Mouse (Mus musculus) liver, embryonic 12.5 days (tissue): ENCODE measurements around the gene Polr1b. TPM values are rescaled to one million over a fixed set of nuclear protein-coding genes. Genes with fewer than 3 reads are reported as not detected.

ENCODE experiments used
- ATAC-seq: fragments of 200-750 bp; cut with Nextera tagmentation; 2 replicates; pipeline ENCODE4 v1.8.0; 2017; ENCODE audit warnings: moderate number of reproducible peaks, mild to moderate bottlenecking, moderate library complexity
- H3K27ac ChIP-seq: fragments of 300-500 bp; sonication (generic); 2 replicates; pipeline ENCODE4 v1.5.1; 2016; ENCODE audit warnings: mild to moderate bottlenecking
- H3K27me3 ChIP-seq: fragments of 300-500 bp; sonication (generic); replicated peaks from 2 replicates; pipeline ENCODE4 v1.6.1; 2016; ENCODE audit warnings: mild to moderate bottlenecking, moderate library complexity
- H3K36me3 ChIP-seq: fragments of 300-500 bp; sonication (generic); 2 replicates; pipeline ENCODE4 v1.6.1; 2016; ENCODE audit warnings: mild to moderate bottlenecking, moderate library complexity
- H3K4me1 ChIP-seq: fragments of 300-500 bp; sonication (generic); 2 replicates; pipeline ENCODE4 v1.6.1; 2016
- H3K4me2 ChIP-seq: fragments of 300-500 bp; sonication (generic); 2 replicates; pipeline ENCODE4 v1.6.1; 2016; ENCODE audit warnings: mild to moderate bottlenecking, moderate library complexity
- H3K4me3 ChIP-seq: fragments of 300-500 bp; sonication (generic); 2 replicates; pipeline ENCODE4 v1.5.1; 2016; ENCODE audit warnings: mild to moderate bottlenecking, moderate library complexity
- H3K9ac ChIP-seq: fragments of 300-500 bp; sonication (generic); 2 replicates; pipeline ENCODE4 v1.6.1; 2016; ENCODE audit warnings: mild to moderate bottlenecking, moderate library complexity
- H3K9me3 ChIP-seq: fragments of 300-500 bp; sonication (generic); replicated peaks from 2 replicates; pipeline ENCODE4 v1.6.1; 2016; ENCODE audit warnings: mild to moderate bottlenecking, moderate library complexity
- WGBS: fragments of 180-500 bp; shearing (Covaris S2); methylation state at CpG from one replicate; pipeline ENCODE4 v1.1.7; 2016; ENCODE audit not compliant: insufficient replicate concordance; 5-methylcytosine and 5-hydroxymethylcytosine counted together
- polyA plus RNA-seq: library from polyadenylated mRNA; unstranded; fragments of >200 nt; fragmentation: Nextera tagmentation; extraction: Ambion mirVana; gene quantifications from 2 replicates; pipeline ENCODE4 v1.2.1, GENCODE M21; 2016

The Polr1b gene
- polyA plus RNA-seq, 1 experiment from 2014 or later = 40.6 TPM

DNA sequence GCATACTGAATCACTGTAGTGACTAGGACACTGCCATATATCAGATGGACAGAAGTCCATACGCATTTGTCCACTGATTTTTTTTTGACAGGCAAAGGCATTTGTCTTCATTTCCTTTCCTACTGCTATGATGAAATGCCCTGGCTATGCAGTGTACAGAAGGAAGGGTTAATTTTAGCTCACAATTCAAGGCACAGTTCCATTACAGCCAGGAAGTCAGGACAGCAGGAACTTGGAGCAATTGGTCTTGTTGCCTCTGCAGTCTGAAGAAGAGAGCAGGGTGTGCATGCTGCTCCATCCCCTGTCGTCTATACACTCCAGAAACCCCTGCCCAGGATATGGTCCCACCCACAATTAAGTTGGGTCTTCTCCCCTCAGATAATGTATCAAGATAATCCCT is 21.6 kb upstream of the Polr1b start:
- no peak overlapping the region for H3K9ac ChIP-seq
- H3K4me3 ChIP-seq = no peak overlapping the region
- no peaks in the 10 kb centered on the region for H3K4me1 ChIP-seq
- ATAC-seq = no peak
- H3K9me3 ChIP-seq = no peaks in the 10 kb centered on the region
- H3K27me3 ChIP-seq = no peaks in the 10 kb centered on the region
- H3K4me2 ChIP-seq = no peak overlapping the region
- no peak overlapping the region for H3K27ac ChIP-seq
- WGBS = 65% methylated on average over 2 of the region's 2 CpGs
- H3K36me3 ChIP-seq = peaks cover 11% of the 10 kb centered on the region; the same call in 1 of the 2 replicates

DNA sequence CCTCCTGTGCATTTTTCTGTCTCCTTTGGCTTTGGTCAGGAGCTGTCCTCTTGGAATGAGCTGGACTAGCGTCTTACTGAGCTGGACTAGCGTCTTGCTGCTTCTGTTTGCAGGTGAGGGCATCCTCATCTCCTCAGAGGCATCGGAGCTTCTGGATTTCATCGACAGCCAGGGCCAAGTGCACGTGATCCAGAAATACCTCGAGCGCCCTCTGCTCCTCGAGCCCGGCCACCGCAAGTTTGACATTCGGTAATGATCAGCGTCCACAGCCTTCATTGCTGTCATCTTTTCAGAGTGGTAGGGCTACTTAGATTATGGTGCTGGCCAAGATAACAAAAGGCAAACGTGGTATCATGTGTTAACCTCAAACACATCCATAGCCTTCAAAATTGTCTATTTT is 19.7 kb upstream of the Polr1b start:
- Histone ChIP-seq H3K36me3 (peaks cover 23% of the 10 kb centered on the region), H3K27ac (no peak overlapping the region), H3K9me3 (peaks cover 8% of the 10 kb centered on the region), H3K4me2 (no peak overlapping the region), H3K9ac (no peak overlapping the region), H3K27me3 (no peaks in the 10 kb centered on the region), H3K4me3 (no peak overlapping the region), H3K4me1 (no peaks in the 10 kb centered on the region)
- no peak for ATAC-seq
- 59% methylated on average over 13 of the region's 13 CpGs for WGBS

DNA sequence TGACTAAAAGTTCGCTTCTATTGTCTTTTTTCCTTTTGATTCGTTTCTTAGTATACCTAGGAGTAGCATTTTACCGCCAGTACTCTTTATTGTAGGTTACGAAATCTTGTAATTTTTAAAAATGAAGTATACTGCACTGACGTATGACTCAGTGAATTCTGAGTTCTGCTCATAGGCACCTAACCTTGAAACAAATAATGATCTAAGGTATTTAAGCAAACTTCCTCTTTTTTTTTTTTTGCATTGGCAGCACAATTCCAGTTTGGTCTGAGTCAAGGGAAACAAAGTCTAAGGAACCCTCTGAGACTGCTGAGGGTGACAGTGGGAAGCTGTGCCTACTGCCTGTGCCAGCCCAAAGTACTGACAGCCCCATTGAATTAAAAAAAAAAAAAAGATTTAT is 17.3 kb upstream of the Polr1b start:
- peaks cover 8% of the 10 kb centered on the region for H3K9me3 ChIP-seq
- no peak overlapping the region for H3K4me2 ChIP-seq
- peaks cover 10% of the 10 kb centered on the region for H3K4me1 ChIP-seq
- H3K27ac ChIP-seq = no peak overlapping the region
- ATAC-seq = no peak
- 77% methylated on average over 5 of the region's 5 CpGs for WGBS
- H3K36me3 ChIP-seq = peaks cover 26% of the 10 kb centered on the region
- no peaks in the 10 kb centered on the region for H3K27me3 ChIP-seq
- H3K9ac ChIP-seq = no peak overlapping the region
- H3K4me3 ChIP-seq = no peak overlapping the region

DNA sequence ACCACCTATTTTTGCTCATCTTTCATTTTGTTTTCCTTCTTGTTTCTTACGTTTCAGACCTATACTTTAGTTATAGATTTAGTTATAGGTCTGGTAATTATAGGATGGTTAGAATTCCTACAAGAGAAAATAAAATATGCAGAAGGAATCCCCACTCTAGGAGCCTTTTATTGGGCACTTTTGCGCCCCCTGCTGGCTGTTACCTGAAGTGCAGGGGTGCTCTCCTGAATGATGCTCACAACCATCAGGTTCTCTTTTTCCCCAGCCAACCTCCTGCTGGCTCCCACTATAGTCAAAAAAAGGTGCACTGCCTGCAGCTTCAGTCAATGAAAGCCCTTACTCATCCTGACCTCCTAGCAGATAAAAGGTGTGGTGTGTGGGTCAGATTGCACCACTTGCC is 15.8 kb upstream of the Polr1b start:
- peaks cover 31% of the 10 kb centered on the region for H3K36me3 ChIP-seq
- no peak overlapping the region for H3K27ac ChIP-seq
- H3K4me1 ChIP-seq = peaks cover 10% of the 10 kb centered on the region
- H3K27me3 ChIP-seq = no peaks in the 10 kb centered on the region
- no peak overlapping the region for H3K9ac ChIP-seq
- H3K4me2 ChIP-seq = no peak overlapping the region
- no peak overlapping the region for H3K4me3 ChIP-seq
- peaks cover 8% of the 10 kb centered on the region for H3K9me3 ChIP-seq
- WGBS = 41% methylated on average over 2 of the region's 2 CpGs
- ATAC-seq = no peak

DNA sequence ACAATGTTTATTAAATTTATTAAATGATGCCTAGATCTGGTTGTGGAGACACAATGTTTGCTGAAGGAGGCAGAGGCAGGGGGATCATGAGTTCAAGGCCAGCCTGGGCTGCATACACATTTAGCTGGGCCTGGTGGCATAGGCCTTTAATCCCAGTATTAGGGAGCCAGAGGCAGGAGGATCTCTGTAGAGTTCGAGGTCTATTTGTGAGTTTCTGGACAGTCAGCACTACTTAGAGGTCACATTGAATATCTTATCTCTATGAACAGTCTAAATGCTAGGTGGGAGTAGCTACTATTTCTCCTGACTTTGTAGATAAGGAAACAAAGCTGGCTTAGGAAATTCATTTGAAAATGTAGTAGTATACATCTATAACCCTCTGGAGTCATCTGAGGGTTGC is 13.3 kb upstream of the Polr1b start:
- Histone ChIP-seq H3K4me3 (no peak overlapping the region), H3K27ac (no peak overlapping the region), H3K4me1 (peaks cover 10% of the 10 kb centered on the region), H3K27me3 (no peaks in the 10 kb centered on the region), H3K9me3 (peaks cover 8% of the 10 kb centered on the region), H3K36me3 (peaks cover 26% of the 10 kb centered on the region), H3K4me2 (no peak overlapping the region), H3K9ac (no peak overlapping the region)
- ATAC-seq = 0 out of 2 replicates have a peak, but pooled peaks have one; percentile 18
- 45% methylated on average over 1 of the region's 1 CpGs for WGBS

DNA sequence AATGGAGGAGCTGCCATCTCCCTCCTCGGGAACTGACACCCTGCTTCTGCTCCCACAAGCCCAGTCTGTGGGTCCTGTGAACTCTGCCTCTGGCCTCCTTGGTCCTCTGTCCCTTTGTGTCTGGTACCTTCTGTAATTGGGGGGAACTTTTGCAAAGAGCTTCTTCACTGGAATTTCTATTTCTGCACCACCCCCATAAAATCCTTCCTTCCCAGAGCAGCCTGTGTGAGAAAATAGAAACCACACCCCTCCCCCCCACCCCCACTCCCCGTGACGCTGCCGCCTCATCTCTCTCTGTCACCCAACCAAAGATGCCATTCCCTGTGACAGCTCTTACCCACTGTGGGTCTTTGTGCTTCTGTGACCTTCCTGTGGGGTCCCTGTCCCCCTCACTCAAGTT is 10.4 kb upstream of the Polr1b start:
- Histone ChIP-seq H3K9me3 (peaks cover 4% of the 10 kb centered on the region), H3K27ac (no peak overlapping the region), H3K9ac (no peak overlapping the region), H3K36me3 (peaks cover 30% of the 10 kb centered on the region), H3K4me3 (no peak overlapping the region), H3K4me2 (no peak overlapping the region), H3K27me3 (no peaks in the 10 kb centered on the region), H3K4me1 (peaks cover 10% of the 10 kb centered on the region)
- WGBS = 56% methylated on average over 4 of the region's 4 CpGs
- no peak for ATAC-seq

DNA sequence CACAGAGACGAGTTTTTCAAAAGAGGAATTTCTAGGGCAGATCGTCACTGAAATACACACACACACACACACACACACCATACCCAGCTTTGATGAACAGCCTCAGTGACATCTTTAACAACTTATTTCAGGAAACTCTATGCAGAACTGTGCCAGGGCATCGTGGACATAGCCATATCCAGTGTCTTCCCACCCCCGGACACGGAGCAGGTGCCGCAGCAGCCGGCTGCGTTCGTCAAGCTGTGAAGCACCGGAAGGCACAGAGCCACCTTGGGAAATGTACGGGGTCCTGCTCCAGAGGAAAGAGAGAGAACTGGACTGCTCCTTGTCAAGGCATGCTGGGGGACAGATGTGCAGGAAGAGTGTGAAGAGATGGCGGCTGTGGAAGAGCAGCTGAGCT is 8.0 kb upstream of the Polr1b start:
- 76% methylated on average over 12 of the region's 12 CpGs for WGBS
- no peak overlapping the region for H3K9ac ChIP-seq
- H3K4me1 ChIP-seq = peaks cover under 1% of the 10 kb centered on the region; the same call in 1 of the 2 replicates

DNA sequence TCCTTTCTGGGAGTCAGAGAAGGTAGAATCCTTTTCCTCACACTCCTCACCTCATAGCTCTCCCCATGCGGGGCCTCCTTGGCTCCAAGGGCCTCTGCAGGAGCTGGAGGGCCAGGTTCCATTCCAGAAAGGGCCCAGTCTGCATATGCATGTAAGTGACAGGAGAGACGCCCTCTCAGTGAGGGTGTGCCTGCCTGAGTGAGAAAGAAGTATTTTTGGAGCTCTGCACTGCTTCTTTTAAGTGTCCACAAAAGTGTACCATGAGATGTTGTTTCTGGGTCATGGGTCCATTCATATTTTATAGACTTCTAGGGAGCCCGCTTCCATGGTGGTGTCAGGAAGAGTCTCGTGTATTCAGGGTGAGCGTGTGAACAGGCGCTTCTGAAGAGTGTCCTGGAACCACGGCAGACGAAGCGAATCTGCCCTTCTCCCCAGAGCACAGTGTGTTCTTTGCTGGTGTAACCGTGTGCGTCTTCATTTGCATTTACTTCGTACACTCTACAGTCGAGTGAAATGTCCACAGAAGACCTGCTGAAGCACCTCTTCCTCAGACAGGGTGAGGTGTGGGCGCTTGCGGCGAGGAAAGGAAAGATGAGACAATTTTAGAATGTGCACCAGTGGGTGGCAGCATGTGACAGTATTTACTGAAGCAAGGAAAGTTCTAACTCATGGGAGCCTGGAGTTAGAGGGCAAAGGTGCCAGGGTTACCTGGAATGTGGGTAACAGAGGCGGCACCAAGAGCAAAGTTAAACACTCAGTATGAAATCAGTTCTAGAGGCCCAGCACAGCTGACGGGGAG is 6.7 kb upstream of the Polr1b start:
- no peak overlapping the region for H3K27ac ChIP-seq
- no peaks in the 10 kb centered on the region for H3K27me3 ChIP-seq
- WGBS = 77% methylated on average over 18 of the region's 18 CpGs
- ATAC-seq = no peak
- no peak overlapping the region for H3K4me3 ChIP-seq
- H3K4me2 ChIP-seq = no peak overlapping the region
- H3K4me1 ChIP-seq = no peaks in the 10 kb centered on the region
- H3K36me3 ChIP-seq = peaks cover 15% of the 10 kb centered on the region
- no peaks in the 10 kb centered on the region for H3K9me3 ChIP-seq
- no peak overlapping the region for H3K9ac ChIP-seq

More for the DNA sequence above, 8.0 kb upstream of the Polr1b start:
- Histone ChIP-seq H3K27me3 (no peaks in the 10 kb centered on the region), H3K4me3 (no peak overlapping the region), H3K36me3 (peaks cover 18% of the 10 kb centered on the region), H3K4me2 (no peak overlapping the region), H3K9me3 (no peaks in the 10 kb centered on the region), H3K27ac (no peak overlapping the region)
- ATAC-seq = no peak

DNA sequence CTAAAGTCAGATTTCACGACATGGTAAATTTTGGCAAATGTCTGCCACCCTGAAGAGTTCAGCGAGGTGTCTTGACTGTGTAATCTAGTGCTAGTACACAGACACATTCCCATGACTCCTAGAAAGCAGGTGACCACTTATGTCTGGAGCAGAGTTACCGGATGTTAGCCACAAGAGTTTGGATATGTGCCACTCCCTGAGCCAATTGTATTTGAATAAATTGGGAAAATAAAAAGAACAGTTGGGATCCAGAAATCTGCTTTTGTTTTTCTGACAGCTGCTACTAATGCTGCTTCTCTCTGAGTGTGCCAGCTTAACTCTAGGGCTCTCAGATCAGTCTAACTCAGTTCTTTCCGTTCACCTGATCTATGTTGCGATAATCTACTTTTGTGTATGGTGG is 12.1 kb downstream of the Polr1b start:
- Histone ChIP-seq H3K27ac (no peak overlapping the region), H3K27me3 (no peaks in the 10 kb centered on the region), H3K9ac (no peak overlapping the region), H3K4me2 (no peak overlapping the region), H3K4me1 (no peaks in the 10 kb centered on the region), H3K36me3 (peaks cover 95% of the 10 kb centered on the region), H3K4me3 (no peak overlapping the region), H3K9me3 (no peaks in the 10 kb centered on the region)
- 87% methylated on average over 5 of the region's 5 CpGs for WGBS
- no peak for ATAC-seq

DNA sequence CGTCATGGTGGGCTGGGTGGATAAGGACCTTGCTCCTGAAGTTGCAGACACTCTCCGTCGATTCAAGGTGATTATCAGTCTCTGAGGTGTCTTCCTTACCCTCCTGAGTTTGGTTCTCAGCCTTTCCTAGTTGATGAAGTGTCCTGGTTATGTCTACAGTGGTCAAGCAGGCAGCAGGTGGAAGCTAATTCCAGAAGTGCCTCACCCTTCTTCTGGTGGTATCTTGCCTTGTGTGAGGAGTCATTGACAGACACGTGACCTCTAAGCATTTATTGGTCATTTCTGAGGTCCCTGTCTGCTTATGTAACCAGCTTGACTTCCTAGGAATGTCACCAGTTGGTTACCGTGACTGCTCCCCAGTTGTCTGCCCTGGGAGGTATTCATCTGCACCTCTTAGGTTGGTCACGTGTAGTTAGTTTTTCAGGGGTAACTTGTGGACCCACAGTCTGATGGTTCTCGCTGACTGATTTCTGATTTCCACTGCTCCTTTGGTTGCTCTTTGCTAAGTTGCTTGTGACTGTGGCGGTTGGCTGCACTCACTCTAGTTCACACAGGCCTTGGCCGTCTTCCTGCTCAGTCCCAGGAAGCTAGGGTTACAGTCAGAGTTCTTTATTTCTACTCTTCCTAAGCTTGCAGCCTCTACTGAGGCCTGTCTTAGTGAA is 15.0 kb downstream of the Polr1b start:
- Histone ChIP-seq H3K4me2 (no peak overlapping the region), H3K9ac (no peak overlapping the region), H3K27me3 (no peaks in the 10 kb centered on the region), H3K4me1 (no peaks in the 10 kb centered on the region), H3K4me3 (no peak overlapping the region), H3K27ac (no peak overlapping the region), H3K9me3 (no peaks in the 10 kb centered on the region), H3K36me3 (peaks cover 97% of the 10 kb centered on the region)
- no peak for ATAC-seq
- 81% methylated on average over 9 of the region's 9 CpGs for WGBS

DNA sequence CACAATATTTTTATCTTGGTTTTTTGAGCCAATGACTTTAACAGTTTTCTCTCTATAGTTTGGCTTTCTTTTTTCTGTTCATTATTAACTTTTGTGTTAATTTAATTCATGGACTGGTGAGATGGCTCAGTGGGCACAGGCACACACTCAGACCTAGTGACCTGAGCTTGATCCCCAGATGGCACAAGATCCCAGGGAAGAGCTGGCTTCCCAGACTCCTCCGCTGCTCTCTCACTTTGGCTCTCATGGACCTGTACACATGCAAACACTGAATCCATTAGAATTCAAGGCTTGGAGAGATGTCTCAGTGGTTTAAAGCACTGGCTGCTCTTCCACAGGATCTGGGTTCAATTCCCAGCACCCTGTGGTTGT is 15.6 kb downstream of the Polr1b start:
- 84% methylated on average over 1 of the region's 1 CpGs for WGBS
- no peak overlapping the region for H3K9ac ChIP-seq
- peaks cover 98% of the 10 kb centered on the region for H3K36me3 ChIP-seq
- H3K27ac ChIP-seq = no peak overlapping the region
- no peak for ATAC-seq
- H3K9me3 ChIP-seq = no peaks in the 10 kb centered on the region
- H3K27me3 ChIP-seq = no peaks in the 10 kb centered on the region
- no peaks in the 10 kb centered on the region for H3K4me1 ChIP-seq
- no peak overlapping the region for H3K4me3 ChIP-seq
- no peak overlapping the region for H3K4me2 ChIP-seq

DNA sequence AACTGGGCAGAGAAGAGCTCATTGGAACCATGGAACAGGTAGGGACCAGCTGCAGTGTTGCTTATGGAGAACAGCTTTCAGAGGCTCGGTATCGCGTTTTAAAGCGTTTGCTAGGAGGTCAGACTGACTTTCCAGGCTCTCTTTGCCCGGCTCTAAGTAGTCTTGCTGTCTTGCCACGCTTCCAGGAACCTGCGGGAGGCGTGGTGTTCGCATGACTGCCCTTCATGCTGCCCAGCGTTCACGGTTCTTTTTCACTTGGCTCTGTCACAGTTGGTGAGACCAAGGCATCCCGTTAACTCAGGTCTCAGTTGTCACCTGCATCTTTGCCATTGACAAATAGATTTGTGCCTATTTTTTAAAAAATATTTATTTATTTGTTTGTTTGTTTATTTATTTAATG is 17.3 kb downstream of the Polr1b start:
- Histone ChIP-seq H3K4me3 (no peak overlapping the region), H3K27ac (no peak overlapping the region), H3K9me3 (no peaks in the 10 kb centered on the region), H3K9ac (no peak overlapping the region), H3K4me1 (no peaks in the 10 kb centered on the region), H3K27me3 (no peaks in the 10 kb centered on the region), H3K4me2 (no peak overlapping the region), H3K36me3 (peaks cover 96% of the 10 kb centered on the region)
- 87% methylated on average over 12 of the region's 12 CpGs for WGBS
- ATAC-seq = no peak
